Mouse (Mus musculus): ENCODE measurements at regions not wholly inside any gene's neighbourhood (a gene's known extent, or its start where the extent isn't known, plus 50 kb on each side); places are given as distances from the start of the nearest gene placed in this dataset.
A peak's percentile ranks its signal among the peaks of the same experiment; 100 is the strongest.

DNA sequence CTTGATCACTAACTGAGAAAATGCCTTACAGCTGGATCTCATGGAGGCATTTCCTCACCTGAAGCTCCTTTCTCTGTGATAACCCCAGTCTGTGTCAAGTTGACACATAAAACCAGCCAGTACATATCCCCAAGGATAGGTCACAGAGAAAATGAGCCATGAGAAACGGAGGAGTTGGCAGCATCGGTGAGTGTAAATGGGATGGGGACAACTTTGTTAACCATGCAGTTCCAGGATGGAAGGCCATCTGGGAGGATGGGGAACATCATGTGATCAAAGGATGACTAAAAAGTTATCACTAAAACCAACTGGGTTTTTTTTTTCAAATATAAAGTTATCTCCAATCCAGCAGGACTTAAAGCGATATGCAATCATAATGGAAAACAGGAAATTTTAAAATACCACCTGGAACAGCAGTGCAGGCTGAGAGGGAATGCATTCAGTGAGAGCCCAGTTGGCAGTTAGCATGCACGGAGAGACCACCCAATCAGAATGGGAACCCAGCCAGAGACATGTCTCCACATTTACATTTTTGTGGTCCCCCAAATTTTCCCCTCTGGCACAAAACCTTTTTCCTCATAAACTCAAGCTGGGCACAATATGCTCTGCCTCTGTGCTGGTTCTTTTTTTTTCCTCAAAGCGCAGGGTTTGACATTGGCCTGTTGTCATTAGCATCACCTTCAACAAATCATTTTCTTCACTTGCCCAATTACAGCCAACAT, 475.7 kb downstream of the Rapgef2 start:
- Histone ChIP-seq H3K4me3 (no peak overlapping the region), H3K27ac (no peak overlapping the region)
- intact Hi-C loops (cut with DNase I): no loop called here
- no peak for TF ChIP-seq CTCF (IDR thresholded peaks at IDR 0.05)
- DNase-seq: no peak

DNA sequence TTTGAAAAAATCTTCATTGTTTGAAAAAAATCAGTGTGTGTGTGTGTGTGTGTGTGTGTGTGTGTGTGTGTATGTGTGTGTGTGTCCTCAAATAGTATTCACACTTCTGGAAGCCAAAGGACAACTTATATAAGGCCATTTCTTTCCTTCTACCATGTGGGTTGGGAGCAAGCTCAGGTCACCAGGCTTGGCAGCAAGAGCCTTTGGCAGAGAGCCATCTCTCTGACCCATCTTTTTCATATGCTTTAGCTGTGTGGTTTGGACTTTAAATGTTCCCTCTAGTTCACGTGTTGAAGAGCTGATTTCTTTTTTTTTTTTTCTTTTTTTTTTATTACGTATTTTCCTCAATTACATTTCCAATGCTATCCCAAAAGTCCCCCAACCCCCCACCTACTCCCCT, 483.1 kb downstream of the Rapgef2 start:
- intact Hi-C loops (cut with DNase I): no loop called here
- H3K27ac ChIP-seq: no peak overlapping the region
- TF ChIP-seq CTCF (IDR thresholded peaks at IDR 0.05): no peak
- H3K4me3 ChIP-seq: no peak overlapping the region
- no peak for DNase-seq

DNA sequence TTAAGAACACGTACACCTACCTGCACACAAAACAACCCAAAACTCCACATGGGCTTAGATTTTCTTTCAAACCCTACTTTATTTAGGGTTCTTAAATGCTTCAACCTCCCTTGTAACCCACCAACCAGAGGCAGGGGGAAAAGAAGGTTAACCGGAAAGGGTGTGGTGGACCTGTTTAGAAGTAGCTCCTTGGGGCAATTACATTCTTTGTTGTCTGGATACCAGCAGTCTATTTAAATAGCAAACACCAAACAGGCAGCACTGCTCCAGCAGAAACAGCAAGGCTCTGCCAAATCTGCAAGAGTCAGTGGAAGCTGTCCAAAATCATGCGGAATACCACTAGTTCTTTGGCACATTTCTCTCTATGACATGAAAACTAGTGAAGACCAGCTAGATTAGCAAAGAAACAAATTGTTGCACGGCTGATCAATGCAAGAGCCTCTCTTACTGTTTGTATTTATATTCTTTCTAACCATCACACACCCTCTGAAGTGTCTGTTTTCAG, 490.3 kb downstream of the Rapgef2 start:
- Histone ChIP-seq H3K4me3 (no peak overlapping the region), H3K27ac (no peak overlapping the region)
- TF ChIP-seq CTCF (IDR thresholded peaks at IDR 0.05): no peak
- no peak for DNase-seq
- intact Hi-C loops (cut with DNase I): no loop called here

DNA sequence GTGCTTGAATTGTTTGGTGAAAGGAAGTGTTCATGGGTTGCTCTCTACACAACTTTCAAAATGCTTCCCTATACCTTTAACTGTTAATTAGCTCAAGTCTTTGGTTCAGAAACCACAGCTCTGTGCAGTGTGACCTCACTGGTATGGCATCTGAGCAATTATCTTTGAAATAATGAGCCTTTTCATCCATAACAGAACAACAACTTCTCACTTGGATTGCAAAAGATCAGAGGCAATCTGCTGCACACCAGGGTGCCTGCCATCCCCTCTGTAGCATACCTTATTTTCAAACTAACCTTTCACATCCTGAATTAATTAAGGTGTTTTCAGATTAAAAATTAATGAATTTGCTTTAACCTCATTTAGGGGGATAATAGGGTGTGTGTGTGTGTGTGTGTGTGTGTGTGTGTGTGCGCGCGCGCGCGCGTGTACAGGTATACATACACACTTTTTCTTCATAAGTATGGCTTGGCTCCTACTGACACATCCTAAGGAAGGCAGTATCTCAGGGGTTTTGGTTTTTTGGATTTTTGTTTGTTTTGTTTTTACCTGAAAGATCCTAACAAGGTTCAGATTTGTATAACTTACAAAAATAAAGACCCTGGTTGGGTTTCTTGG, 493.8 kb downstream of the Rapgef2 start:
- Histone ChIP-seq H3K4me3 (no peak overlapping the region), H3K27ac (no peak overlapping the region)
- TF ChIP-seq CTCF (IDR thresholded peaks at IDR 0.05): no peak
- intact Hi-C loops (cut with DNase I): no loop called here
- no peak for DNase-seq

DNA sequence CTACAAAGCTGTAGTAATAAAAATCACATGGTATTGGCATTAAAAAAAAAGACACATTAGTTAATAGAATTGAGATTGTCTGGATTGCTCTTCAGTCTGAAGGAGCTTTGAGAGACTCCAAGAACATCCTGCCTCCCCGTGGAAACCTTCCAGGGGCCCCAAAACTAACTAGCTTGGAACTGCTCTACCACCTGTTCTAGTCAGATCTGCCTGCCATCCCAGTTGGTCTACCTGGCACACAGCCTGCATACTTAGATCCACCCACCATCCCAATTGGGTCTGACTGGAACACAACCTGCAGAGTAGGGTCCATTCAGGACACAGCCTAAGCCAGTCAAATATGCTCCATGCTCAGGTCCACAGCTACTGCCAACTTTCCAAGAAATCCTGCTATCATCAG, 503.6 kb downstream of the Rapgef2 start:
- intact Hi-C loops (cut with DNase I): no loop called here
- Histone ChIP-seq H3K4me3 (no peak overlapping the region), H3K27ac (no peak overlapping the region)
- no peak for DNase-seq
- TF ChIP-seq CTCF (IDR thresholded peaks at IDR 0.05): no peak

DNA sequence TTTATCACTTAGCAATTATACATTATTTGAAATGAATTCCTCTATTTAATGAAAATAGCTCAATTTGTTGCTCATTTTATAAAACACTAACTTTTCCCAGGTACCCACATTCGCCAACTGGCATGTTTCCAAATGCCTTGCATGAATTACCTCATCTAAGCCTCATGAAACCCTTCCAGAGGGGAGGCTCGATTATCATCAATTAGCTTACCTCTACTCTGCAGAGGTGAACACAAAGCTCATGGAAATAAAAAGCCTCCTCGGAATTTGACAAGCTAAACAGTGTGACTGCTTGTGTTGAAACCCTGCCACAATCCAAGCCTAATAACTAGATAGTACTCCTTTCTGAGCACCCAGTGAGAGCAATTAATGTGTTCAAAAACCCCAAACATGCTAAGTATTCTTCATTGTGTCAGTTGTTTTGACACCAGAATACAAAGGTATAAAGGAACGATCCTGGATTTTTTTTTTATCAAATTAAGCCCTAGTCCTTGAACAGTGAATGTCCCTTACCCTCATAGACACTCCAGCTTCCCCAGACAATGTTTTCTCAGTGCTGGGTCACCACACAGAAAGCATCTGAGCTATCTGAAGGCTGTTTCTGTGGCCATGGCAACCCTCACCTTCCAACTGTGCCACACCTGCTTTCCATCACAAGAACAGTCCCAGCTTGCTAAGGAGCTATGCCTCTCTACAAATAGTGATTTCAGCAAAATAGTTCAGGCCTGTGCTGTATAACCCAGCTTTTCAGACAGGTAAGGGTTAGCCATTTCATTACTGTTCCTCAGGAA, 530.4 kb downstream of the Rapgef2 start:
- no peak for DNase-seq
- intact Hi-C loops (cut with DNase I): no loop called here
- no peak overlapping the region for H3K27ac ChIP-seq
- TF ChIP-seq CTCF (IDR thresholded peaks at IDR 0.05): no peak
- no peak overlapping the region for H3K4me3 ChIP-seq

DNA sequence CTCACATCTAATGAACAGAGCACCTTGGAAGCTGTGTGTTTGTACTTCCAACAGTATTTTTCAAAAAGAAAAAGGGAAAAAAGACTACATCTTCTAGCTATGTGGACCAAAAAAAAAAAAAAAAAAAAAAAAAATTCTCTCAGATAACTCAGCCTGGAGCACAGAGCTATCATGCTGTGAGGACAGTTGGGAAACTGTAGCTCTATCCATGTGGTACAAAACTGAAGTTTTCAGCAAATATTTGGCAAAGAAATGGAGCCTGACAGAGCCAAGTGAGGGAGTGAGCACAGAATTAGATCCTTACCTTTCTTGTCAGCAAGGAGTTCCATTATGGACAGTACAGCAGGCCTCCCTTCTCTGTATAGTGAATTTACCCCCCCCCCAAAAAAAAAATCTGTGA, 550.2 kb downstream of the Rapgef2 start:
- no peak for DNase-seq
- H3K27ac ChIP-seq: no peak overlapping the region
- intact Hi-C loops (cut with DNase I): no loop called here
- TF ChIP-seq CTCF (IDR thresholded peaks at IDR 0.05): no peak
- H3K4me3 ChIP-seq: no peak overlapping the region

DNA sequence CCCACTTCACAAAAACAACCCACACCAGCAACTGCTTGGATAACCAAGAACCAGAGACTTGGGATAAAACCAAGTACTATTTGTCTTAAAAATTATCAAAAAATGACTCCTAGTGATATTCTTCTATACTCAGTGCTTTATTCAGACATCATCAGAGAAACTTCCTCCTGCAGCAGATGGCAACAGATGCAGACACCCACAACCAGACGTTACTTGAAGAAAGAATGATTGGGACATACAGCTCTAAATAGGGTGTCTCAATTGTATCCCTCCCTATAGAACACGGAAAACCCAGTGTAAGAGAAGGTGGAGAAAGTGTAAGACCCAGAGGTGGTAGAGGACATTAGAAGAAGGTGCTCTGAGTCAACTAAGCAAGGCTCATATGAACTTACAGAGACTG, 569.6 kb downstream of the Rapgef2 start:
- no peak overlapping the region for H3K4me3 ChIP-seq
- DNase-seq: no peak
- no peak for TF ChIP-seq CTCF (IDR thresholded peaks at IDR 0.05)
- no peak overlapping the region for H3K27ac ChIP-seq
- intact Hi-C loops (cut with DNase I): no loop called here

DNA sequence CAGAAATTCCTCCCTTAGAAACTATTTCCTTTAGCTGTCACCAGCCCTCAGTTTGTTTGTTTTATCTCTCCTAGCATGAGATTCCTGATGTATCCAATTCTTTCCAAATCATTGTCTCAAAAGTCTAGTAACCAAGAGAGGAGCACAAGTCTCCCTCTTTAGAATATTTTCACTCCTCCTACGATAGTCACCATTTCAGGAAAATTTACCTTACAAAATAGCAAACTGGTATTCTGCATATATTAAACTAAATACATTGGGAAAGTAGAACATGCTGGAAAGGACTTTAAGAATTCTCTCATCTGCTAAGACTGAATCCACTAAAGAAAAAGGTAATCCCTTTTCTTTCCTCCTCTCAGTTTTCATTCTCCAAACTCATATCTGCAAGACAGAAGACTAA, 578.6 kb downstream of the Rapgef2 start:
- intact Hi-C loops (cut with DNase I): no loop called here
- no peak for TF ChIP-seq CTCF (IDR thresholded peaks at IDR 0.05)
- H3K4me3 ChIP-seq: no peak overlapping the region
- H3K27ac ChIP-seq: no peak overlapping the region
- DNase-seq: no peak

DNA sequence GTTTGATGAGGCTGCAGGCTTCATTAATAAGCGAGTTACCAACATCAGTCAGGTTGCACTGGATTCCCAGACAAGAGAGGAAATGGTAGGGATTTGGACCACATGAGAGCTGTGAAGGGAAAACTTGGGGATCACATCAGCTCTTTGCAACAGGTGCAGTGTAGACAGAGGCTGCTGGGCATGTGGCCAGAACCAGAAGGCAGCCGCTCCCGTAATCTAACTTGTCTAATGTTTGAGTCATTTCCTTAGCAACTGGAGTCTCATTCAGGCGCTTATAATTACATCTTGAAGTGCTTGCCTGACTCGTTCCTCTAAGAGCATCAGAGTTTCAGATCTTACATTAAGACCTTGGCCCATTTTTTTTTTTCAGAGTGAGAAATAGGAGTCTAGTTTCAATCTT, 587.4 kb downstream of the Rapgef2 start:
- DNase-seq: peak; percentile 15
- Histone ChIP-seq H3K27ac (no peak overlapping the region), H3K4me3 (no peak overlapping the region)
- intact Hi-C loops (cut with DNase I): no loop called here
- no peak for TF ChIP-seq CTCF (IDR thresholded peaks at IDR 0.05)

DNA sequence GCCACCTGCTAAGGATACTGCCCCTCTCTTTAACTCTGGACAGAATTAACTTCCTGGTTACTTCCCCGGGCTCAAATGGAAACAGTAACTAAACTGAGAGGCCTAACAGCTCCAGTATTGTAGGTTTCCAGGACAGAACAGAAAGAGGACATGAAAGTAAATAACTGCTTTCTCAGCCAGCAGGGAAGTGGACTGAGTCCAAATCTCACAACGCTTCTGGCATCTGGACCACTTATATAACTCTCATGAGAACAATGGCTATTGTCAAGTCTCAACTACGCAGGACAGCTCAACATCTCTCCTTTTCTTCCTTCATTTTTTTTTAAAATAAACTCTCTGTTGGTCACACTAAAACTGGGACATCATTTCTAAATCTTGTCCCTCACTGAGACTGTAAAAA, 594.8 kb downstream of the Rapgef2 start:
- intact Hi-C loops (cut with DNase I): no loop called here
- no peak for TF ChIP-seq CTCF (IDR thresholded peaks at IDR 0.05)
- Histone ChIP-seq H3K4me3 (no peak overlapping the region), H3K27ac (no peak overlapping the region)
- no peak for DNase-seq

DNA sequence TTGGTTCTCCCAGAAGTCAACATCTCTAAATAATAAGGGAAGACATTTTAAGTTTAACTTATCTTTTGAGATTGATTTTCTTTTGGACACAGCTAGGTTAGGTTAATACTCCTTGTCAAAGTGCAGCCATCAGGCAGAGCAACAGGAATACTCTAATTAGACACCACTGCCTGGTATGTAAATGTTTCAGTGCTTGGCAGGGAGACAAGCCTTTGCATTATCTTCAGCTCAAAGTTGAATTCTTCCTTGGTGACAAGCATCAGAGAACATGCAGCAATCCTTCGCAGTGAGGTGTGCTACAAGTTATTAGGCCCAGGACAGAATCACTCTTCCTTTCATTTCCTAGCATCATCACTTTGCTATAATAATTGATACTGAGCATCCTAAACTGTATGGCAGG, 608.7 kb downstream of the Rapgef2 start:
- DNase-seq: no peak
- Histone ChIP-seq H3K27ac (no peak overlapping the region), H3K4me3 (no peak overlapping the region)
- TF ChIP-seq CTCF (IDR thresholded peaks at IDR 0.05): no peak
- intact Hi-C loops (cut with DNase I): no loop called here

DNA sequence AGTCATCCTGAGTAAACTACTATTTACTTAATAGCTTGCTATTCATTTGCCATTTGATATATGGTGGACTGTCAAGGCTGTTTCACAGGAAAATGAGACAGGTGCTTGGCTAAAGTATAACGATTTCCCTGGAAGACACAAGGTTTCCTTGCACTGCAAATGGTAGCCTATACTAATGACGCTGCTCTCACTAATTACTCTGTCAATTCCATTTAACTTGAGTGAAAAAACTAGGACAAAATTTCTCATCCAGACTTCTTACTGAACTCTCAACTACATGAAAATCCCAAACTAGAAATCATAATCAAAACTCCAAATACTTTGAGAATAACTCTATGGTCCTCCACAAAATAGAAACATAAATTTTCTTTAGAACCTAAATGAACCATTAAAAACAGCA, 609.5 kb downstream of the Rapgef2 start:
- DNase-seq: no peak
- intact Hi-C loops (cut with DNase I): no loop called here
- no peak for TF ChIP-seq CTCF (IDR thresholded peaks at IDR 0.05)

More for the DNA sequence above, 609.5 kb downstream of the Rapgef2 start:
- Histone ChIP-seq H3K4me3 (no peak overlapping the region), H3K27ac (no peak overlapping the region)

Data from gastrocnemius, adult 2 months (tissue).